Mouse (Mus musculus): ENCODE data around the gene Cks1brt. TPM values are rescaled to one million over a fixed set of nuclear protein-coding genes. Genes with fewer than 3 reads are reported as not detected.

Gene Cks1brt
- total RNA-seq (2023), result not detected

DNA sequence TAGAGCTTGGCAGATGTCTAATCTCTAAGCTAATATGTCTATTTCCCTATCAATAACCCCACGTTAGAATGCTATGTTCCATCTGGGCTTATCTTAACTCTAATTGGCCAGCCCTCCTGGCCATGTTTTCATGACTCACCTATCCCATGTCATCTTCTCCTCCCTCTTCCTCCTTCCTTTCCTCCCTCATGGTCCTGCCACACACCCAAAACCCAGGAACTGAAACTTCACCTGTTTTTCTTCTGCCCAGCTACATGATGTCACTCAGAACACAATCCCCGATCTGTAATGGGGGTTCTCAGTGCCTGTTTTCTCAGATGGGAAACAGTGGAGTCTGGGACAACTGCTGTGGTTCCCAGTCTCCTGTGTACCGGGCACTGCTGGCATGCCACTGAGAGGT, at the start of gene Cks1brt:
Cks1brt (plus strand) TSS at position 301 of the 400 bp plus-strand sequence.

DNA sequence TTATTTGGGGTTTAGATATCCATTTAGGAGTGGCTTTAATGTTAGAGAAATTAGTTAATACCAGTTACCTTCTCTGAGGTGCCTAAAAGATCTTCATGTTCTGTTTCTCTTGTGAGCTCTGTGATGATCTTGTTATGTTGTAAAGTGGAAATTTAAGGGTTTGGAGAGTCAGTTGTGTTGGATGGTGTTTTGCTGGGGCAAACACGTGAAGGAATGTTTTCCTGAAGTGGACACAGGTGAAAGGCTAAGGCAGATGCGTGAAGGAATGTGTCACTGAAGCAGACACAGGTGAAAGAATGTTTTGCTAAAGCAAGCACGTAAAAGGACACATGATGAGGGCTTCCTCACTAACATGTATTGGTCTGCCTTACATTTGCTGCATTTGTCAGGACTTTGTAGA, 28.7 kb upstream of the Cks1brt start, which contains the start of gene Zfp791:
Zfp791 (minus strand) TSS at position 101 of the 400 bp plus-strand sequence.

Other genes with a start within 250 kb of the Cks1brt start
- gene Klf1, start 250.0 kb upstream of the Cks1brt start, total RNA-seq (2023), result not detected
- 10 to 100 TPM; 61.0 to 66.0 TPM for gene Dnase2a, start 243.4 kb upstream of the Cks1brt start, total RNA-seq (2023)
- gene Mast1, start 214.6 kb upstream of the Cks1brt start, total RNA-seq (2023), result under 1 TPM; 0.29 to 0.33 TPM
- gene Rtbdn, start 204.9 kb upstream of the Cks1brt start, total RNA-seq (2023), result not detected
- gene Gm49661, start 182.5 kb upstream of the Cks1brt start, total RNA-seq (2023), result not detected
- 100 to 1,000 TPM; 104 to 107 TPM for gene Prdx2, start 182.3 kb upstream of the Cks1brt start, total RNA-seq (2023)
- 10 to 100 TPM; 28.9 to 32.3 TPM for gene Rnaseh2a, start 182.2 kb upstream of the Cks1brt start, total RNA-seq (2023)
- gene Junb, start 173.2 kb upstream of the Cks1brt start, total RNA-seq (2023), result 1,000 to 10,000 TPM; 1,590 to 1,695 TPM
- gene Hook2, start 161.3 kb upstream of the Cks1brt start, total RNA-seq (2023), result 1 to 10 TPM; 2.8 to 3.2 TPM
- gene Best2, start 137.4 kb upstream of the Cks1brt start, total RNA-seq (2023), result not detected
- 10 to 100 TPM; 65.2 to 76.3 TPM for gene Asna1, start 126.6 kb upstream of the Cks1brt start, total RNA-seq (2023)
- gene Trir, start 125.1 kb upstream of the Cks1brt start, total RNA-seq (2023), result 100 to 1,000 TPM; 154 to 166 TPM
- 10 to 100 TPM; 37.3 to 54.7 TPM for gene Tnpo2, start 115.0 kb upstream of the Cks1brt start, total RNA-seq (2023)
- 1 to 10 TPM; 4.2 to 6.3 TPM for gene Fbxw9, start 91.9 kb upstream of the Cks1brt start, total RNA-seq (2023)
- gene Gm5741, start 83.9 kb upstream of the Cks1brt start, total RNA-seq (2023), result not detected
- gene Dhps, start 80.2 kb upstream of the Cks1brt start, total RNA-seq (2023), result 10 to 100 TPM; 55.7 to 74.6 TPM
- 10 to 100 TPM; 53.5 to 54.8 TPM for gene Wdr83os, start 71.2 kb upstream of the Cks1brt start, total RNA-seq (2023)
- 10 to 100 TPM in 1 of 2 experiments, 1 to 10 TPM in 1; 8.9 to 14.2 TPM for gene Wdr83, start 70.6 kb upstream of the Cks1brt start, total RNA-seq (2023)
- gene Man2b1, start 68.7 kb upstream of the Cks1brt start, total RNA-seq (2023), result 100 to 1,000 TPM; 386 to 392 TPM
- gene Zfp791, start 28.8 kb upstream of the Cks1brt start, total RNA-seq (2023), result 1 to 10 TPM in 1 of 2 experiments, under 1 TPM in 1; 0.39 to 1.0 TPM
- gene Olfr371, start 74.1 kb downstream of the Cks1brt start, total RNA-seq (2023), result not detected
- gene Orc6, start 147.7 kb downstream of the Cks1brt start, total RNA-seq (2023), result 10 to 100 TPM; 15.1 to 16.6 TPM
- 10 to 100 TPM; 91.7 to 93.7 TPM for gene Vps35, start 147.9 kb downstream of the Cks1brt start, total RNA-seq (2023)
- gene Mylk3, start 234.4 kb downstream of the Cks1brt start, total RNA-seq (2023), result under 1 TPM in 1 of 2 experiments, not detected in 1; 0.16 TPM

Data from monocyte, adult 59 days (primary cell).